Mouse (Mus musculus) splenic B cell, adult 2 months (primary cell): ENCODE measurements at regions not wholly inside any gene's neighbourhood (a gene's known extent, or its start where the extent isn't known, plus 50 kb on each side); places are given as distances from the start of the nearest gene placed in this dataset.

ENCODE experiments used
- DNase-seq: peaks from one replicate; pipeline ENCODE4 v3.0.0-alpha.2; 2011; ENCODE audit warnings: low read depth, low spot score
- H3K27me3 ChIP-seq: 2 replicates; pipeline ENCODE4 v1.6.1; 2012; ENCODE audit warnings: mild to moderate bottlenecking, low read length, moderate library complexity, mixed read lengths; ENCODE audit not compliant: control insufficient read depth, poor library complexity, insufficient read depth, severe bottlenecking
- H3K36me3 ChIP-seq: 2 replicates; pipeline ENCODE4 v1.6.1; 2012; ENCODE audit warnings: mild to moderate bottlenecking, low read length, moderate library complexity, mixed read lengths; ENCODE audit not compliant: control insufficient read depth, poor library complexity, insufficient read depth, severe bottlenecking

GRCm38 (mm10) chr4:131205685-131206084 lies 261.5 kb downstream of the Matn1 start:
- H3K36me3 ChIP-seq = no peaks in the 10 kb centered on the region
- DNase-seq = no peak
- no peaks in the 10 kb centered on the region for H3K27me3 ChIP-seq

- H3K27me3 ChIP-seq = no peaks in the 10 kb centered on the region
- no peaks in the 10 kb centered on the region for H3K36me3 ChIP-seq
- no peak for DNase-seq
Observed at GRCm38 (mm10) chr4:131206181-131206885, 262.1 kb downstream of the Matn1 start.

- Histone ChIP-seq H3K27me3 (no peaks in the 10 kb centered on the region), H3K36me3 (no peaks in the 10 kb centered on the region)
- no peak for DNase-seq
Observed at GRCm38 (mm10) chr4:131206886-131207200, 262.7 kb downstream of the Matn1 start.

- DNase-seq = no peak
- no peaks in the 10 kb centered on the region for H3K36me3 ChIP-seq
- no peaks in the 10 kb centered on the region for H3K27me3 ChIP-seq
Observed at GRCm38 (mm10) chr4:131207249-131207648, 263.1 kb downstream of the Matn1 start.

- Histone ChIP-seq H3K27me3 (no peaks in the 10 kb centered on the region), H3K36me3 (no peaks in the 10 kb centered on the region)
- DNase-seq = no peak
Observed at GRCm38 (mm10) chr4:131208166-131208565, 264.0 kb downstream of the Matn1 start.

- no peak for DNase-seq
- H3K36me3 ChIP-seq = no peaks in the 10 kb centered on the region
- H3K27me3 ChIP-seq = no peaks in the 10 kb centered on the region
Observed at GRCm38 (mm10) chr4:131208637-131209036, 264.5 kb downstream of the Matn1 start.

- DNase-seq = no peak
- no peaks in the 10 kb centered on the region for H3K27me3 ChIP-seq
- H3K36me3 ChIP-seq = no peaks in the 10 kb centered on the region
Observed at GRCm38 (mm10) chr4:131212711-131213110, 268.5 kb downstream of the Matn1 start.

- no peak for DNase-seq
- no peaks in the 10 kb centered on the region for H3K36me3 ChIP-seq
Observed at GRCm38 (mm10) chr4:131215682-131216081, 271.5 kb downstream of the Matn1 start.

GRCm38 (mm10) chr4:131216361-131216760 lies 272.2 kb downstream of the Matn1 start:
- no peaks in the 10 kb centered on the region for H3K36me3 ChIP-seq
- H3K27me3 ChIP-seq = no peaks in the 10 kb centered on the region
- no peak for DNase-seq

More at GRCm38 (mm10) chr4:131215682-131216081, 271.5 kb downstream of the Matn1 start:
- H3K27me3 ChIP-seq = no peaks in the 10 kb centered on the region

- no peak for DNase-seq
- Histone ChIP-seq H3K36me3 (no peaks in the 10 kb centered on the region), H3K27me3 (no peaks in the 10 kb centered on the region)
Observed at GRCm38 (mm10) chr4:131217083-131217482, 272.9 kb downstream of the Matn1 start.

- Histone ChIP-seq H3K36me3 (no peaks in the 10 kb centered on the region), H3K27me3 (no peaks in the 10 kb centered on the region)
- DNase-seq = no peak
Observed at GRCm38 (mm10) chr4:131217571-131218155, 273.5 kb downstream of the Matn1 start.

- Histone ChIP-seq H3K36me3 (no peaks in the 10 kb centered on the region), H3K27me3 (no peaks in the 10 kb centered on the region)
- DNase-seq = no peak
Observed at GRCm38 (mm10) chr4:131220966-131221365, 276.8 kb downstream of the Matn1 start.

GRCm38 (mm10) chr4:131230361-131230760 lies 286.2 kb downstream of the Matn1 start:
- Histone ChIP-seq H3K36me3 (no peaks in the 10 kb centered on the region), H3K27me3 (no peaks in the 10 kb centered on the region)
- DNase-seq = no peak

- DNase-seq = no peak
- H3K36me3 ChIP-seq = no peaks in the 10 kb centered on the region
- no peaks in the 10 kb centered on the region for H3K27me3 ChIP-seq
Observed at GRCm38 (mm10) chr4:131236611-131237031, 292.4 kb downstream of the Matn1 start.

GRCm38 (mm10) chr4:131238591-131238990 lies 294.4 kb downstream of the Matn1 start:
- DNase-seq = no peak
- no peaks in the 10 kb centered on the region for H3K27me3 ChIP-seq
- H3K36me3 ChIP-seq = no peaks in the 10 kb centered on the region

- Histone ChIP-seq H3K27me3 (no peaks in the 10 kb centered on the region), H3K36me3 (no peaks in the 10 kb centered on the region)
- DNase-seq = peak; percentile 1
Observed at GRCm38 (mm10) chr4:131239132-131239531, 294.9 kb downstream of the Matn1 start.
